Mouse (Mus musculus) C2C12 (cell line): ENCODE data around the gene Pik3r3. TPM values are rescaled to one million over a fixed set of nuclear protein-coding genes. Genes with fewer than 3 reads are reported as not detected.
A peak's percentile ranks its signal among the peaks of the same experiment; 100 is the strongest.
"Not testable (repeated sequence)": the region's sequence is repeated elsewhere in the genome, so short reads cannot be mapped to it uniquely, and the experiment has no call there.

ENCODE experiments used
- H3K27me3 ChIP-seq: one replicate; pipeline ENCODE4 v1.6.1; 2011; ENCODE audit not compliant: control insufficient read depth, insufficient read depth, insufficient read length
- H3K36me3 ChIP-seq: one replicate; pipeline ENCODE4 v1.6.1; 2011; ENCODE audit not compliant: control insufficient read depth, insufficient read depth
- H3K4me3 ChIP-seq: one replicate; pipeline ENCODE4 v1.5.1; 2011; ENCODE audit warnings: mild to moderate bottlenecking, control low read depth; ENCODE audit not compliant: poor library complexity, insufficient read depth, severe bottlenecking
- H3K79me2 ChIP-seq: one replicate; pipeline ENCODE4 v1.6.1; 2011; ENCODE audit not compliant: control insufficient read depth, insufficient read depth
- H3K79me3 ChIP-seq: one replicate; pipeline ENCODE4 v1.6.1; 2011; ENCODE audit warnings: low read depth, control low read depth
- H3ac ChIP-seq: one replicate; pipeline ENCODE3; 2011; ENCODE audit warnings: low read depth; ENCODE audit not compliant: control insufficient read depth, insufficient read length
- CEBPB ChIP-seq: IDR thresholded peaks from one replicate; pipeline ENCODE4 v1.6.1; 2011; ENCODE audit warnings: low read depth, mild to moderate bottlenecking, control low read depth, moderate library complexity
- CTCF ChIP-seq: IDR thresholded peaks from one replicate; pipeline ENCODE4 v1.5.1; 2011; ENCODE audit not compliant: control insufficient read depth, insufficient read depth, insufficient read length
- FOSL1 ChIP-seq: IDR thresholded peaks from one replicate; pipeline ENCODE4 v1.8.0; 2011; ENCODE audit warnings: mild to moderate bottlenecking, low read length; ENCODE audit not compliant: poor library complexity, insufficient read depth, severe bottlenecking
- MAX ChIP-seq: IDR thresholded peaks from one replicate; pipeline ENCODE4 v1.6.1; 2011; ENCODE audit warnings: mild to moderate bottlenecking, control low read depth
- MYOD1 ChIP-seq: IDR thresholded peaks from one replicate; pipeline ENCODE4 v1.6.1; 2011; ENCODE audit warnings: low read depth; ENCODE audit not compliant: control insufficient read depth, insufficient read length
- MYOG ChIP-seq: IDR thresholded peaks from one replicate; pipeline ENCODE4 v1.6.1; 2011; ENCODE audit not compliant: control insufficient read depth, insufficient read length; ENCODE audit errors: extremely low read depth
- USF1 ChIP-seq: IDR thresholded peaks from one replicate; pipeline ENCODE4 v1.6.1; 2011; ENCODE audit warnings: low read depth, mild to moderate bottlenecking, control low read depth, moderate library complexity
- polyA plus RNA-seq: library from polyadenylated mRNA; unstranded; fragments of >200 nt; fragmentation: generic; extraction: Trizol; gene quantifications from one replicate; pipeline ENCODE4 v1.2.1, GENCODE M21; 2012; ENCODE audit warnings: missing spikeins

Pik3r3 gene
- polyA plus RNA-seq, 1 experiment: 6.0 TPM

DNA sequence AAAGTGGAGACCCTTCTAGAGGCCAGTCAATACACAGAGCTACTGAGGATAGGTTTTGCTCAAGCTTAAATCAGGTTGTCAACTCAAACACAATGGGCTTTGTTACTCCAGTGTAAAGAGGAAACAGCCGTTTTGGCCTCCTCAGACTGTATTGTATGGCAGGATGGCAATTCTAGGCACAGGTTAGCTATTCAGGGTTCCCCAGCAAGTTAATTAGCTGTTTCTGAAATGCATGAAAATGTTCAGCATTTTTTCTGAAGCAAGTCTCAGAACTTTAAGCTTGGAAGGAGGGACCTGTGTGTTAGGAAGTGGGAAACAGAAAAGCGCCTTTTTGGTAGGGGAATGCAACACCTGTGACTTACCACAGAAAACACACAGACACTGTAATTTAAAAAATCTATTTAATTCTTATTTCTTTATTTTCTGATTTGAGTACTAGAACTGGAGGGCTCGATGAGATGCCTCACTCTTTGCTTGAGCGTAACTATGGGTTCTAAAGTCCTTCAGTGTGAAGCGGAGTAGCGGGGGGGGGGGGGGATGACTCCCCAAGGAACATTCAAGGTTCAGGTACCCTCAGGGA lies 1.3 kb upstream of the Pik3r3 start:
- no peaks in the 10 kb centered on the region for H3K36me3 ChIP-seq
- H3K79me3 ChIP-seq: peaks cover 4% of the 10 kb centered on the region
- H3K27me3 ChIP-seq: no peaks in the 10 kb centered on the region
- peak overlapping the region; percentile 85 for H3ac ChIP-seq
- no peak for TF ChIP-seq MYOG
- TF ChIP-seq CTCF: no peak
- no peak for TF ChIP-seq FOSL1
- no peak for TF ChIP-seq MYOD1
- no peak for TF ChIP-seq MAX
- TF ChIP-seq USF1: no peak
- TF ChIP-seq CEBPB: no peak
- peak overlapping the region; percentile 66 for H3K4me3 ChIP-seq
- H3K79me2 ChIP-seq: peaks cover 34% of the 10 kb centered on the region

DNA sequence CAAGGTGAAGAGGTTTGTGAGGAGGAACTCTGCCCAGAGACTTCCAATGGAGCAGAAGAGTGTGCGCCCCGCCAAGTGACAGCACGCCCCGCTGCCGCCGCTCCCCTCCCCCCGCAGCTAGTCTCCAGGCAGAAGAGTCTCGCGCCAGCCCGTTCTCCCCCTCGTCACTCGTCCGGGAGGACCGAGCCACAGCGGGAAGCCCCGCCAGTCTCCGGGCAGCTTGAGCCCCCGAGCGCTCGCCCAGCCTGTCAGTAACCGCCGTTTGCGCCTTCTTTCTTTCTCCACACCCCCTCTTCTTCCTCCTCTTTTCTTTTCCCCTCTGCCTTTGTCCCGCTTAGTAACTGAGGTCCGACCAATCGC lies 658 bp upstream of the Pik3r3 start:
- H3K36me3 ChIP-seq: no peaks in the 10 kb centered on the region
- peak overlapping the region; percentile 66 for H3K4me3 ChIP-seq
- peaks cover 4% of the 10 kb centered on the region for H3K79me3 ChIP-seq
- H3ac ChIP-seq: peak overlapping the region; percentile 85
- peaks cover 40% of the 10 kb centered on the region for H3K79me2 ChIP-seq
- H3K27me3 ChIP-seq: no peaks in the 10 kb centered on the region
- no peak for TF ChIP-seq MAX
- TF ChIP-seq USF1: no peak
- no peak for TF ChIP-seq CEBPB
- no peak for TF ChIP-seq CTCF
- TF ChIP-seq MYOG: no peak
- no peak for TF ChIP-seq FOSL1

DNA sequence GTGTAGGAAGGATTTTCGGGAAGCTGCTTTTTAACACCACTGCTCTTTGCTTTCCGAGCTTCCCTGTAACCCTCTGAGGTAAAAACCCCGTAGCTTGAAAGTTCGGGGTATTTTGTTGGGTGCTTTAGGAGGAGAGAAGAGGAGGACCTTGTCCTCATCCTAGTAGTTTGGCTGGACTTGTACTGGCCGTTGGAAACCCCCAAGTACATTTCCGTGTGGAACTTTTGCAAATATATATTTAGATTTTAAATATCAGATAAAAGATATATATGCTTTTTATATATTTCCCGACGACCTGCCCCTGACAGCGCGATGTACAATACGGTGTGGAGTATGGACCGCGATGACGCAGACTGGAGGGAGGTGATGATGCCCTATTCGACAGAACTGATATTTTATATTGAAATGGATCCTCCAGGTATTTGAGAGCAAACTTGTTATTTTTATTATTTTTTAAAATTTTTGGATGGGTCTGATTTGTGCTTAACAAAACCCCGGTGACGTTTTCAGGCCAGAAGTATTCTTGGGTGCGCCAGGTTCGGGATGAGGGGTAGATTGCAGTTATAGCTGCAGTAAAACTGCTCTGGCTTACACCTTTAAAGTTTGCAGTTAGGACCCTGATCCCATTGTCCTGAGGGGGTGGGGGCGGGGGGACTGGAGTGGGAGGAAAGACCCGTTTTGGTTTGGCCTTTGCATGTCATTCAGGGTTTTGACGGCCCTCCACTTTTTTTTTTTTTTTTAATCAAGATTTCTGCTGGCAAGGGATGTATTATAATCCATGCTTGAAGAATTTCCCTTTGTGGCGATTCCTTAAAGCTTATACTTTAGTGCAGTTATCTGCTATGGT lies 801 bp downstream of the Pik3r3 start:
- Histone ChIP-seq H3K4me3 (peak overlapping the region; percentile 66), H3K27me3 (no peaks in the 10 kb centered on the region), H3K79me2 (peaks cover 42% of the 10 kb centered on the region), H3K79me3 (peaks cover 7% of the 10 kb centered on the region), H3K36me3 (no peaks in the 10 kb centered on the region), H3ac (peak overlapping the region; percentile 79)
- TF ChIP-seq MYOG: no peak

DNA sequence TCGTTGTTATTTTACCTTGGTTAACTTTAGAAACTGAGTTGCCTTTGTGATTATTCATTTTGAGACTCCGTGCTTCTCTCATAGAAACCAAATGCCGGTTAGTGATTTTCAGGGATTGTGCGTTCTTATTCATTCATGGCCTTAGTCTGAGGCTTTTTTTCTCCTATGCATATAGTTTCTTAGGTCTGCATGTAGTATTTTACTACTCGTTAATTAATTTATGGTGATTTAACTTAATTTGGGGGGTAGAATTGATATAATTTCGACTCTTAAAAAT lies 1.4 kb downstream of the Pik3r3 start:
- Histone ChIP-seq H3K79me2 (peaks cover 42% of the 10 kb centered on the region), H3K4me3 (peak overlapping the region; percentile 66), H3K36me3 (no peaks in the 10 kb centered on the region), H3ac (no peak overlapping the region), H3K27me3 (no peaks in the 10 kb centered on the region), H3K79me3 (peaks cover 9% of the 10 kb centered on the region)
- TF ChIP-seq FOSL1: no peak
- TF ChIP-seq USF1: no peak
- no peak for TF ChIP-seq MYOD1
- TF ChIP-seq CTCF: no peak
- TF ChIP-seq CEBPB: no peak
- no peak for TF ChIP-seq MAX
- TF ChIP-seq MYOG: no peak

DNA sequence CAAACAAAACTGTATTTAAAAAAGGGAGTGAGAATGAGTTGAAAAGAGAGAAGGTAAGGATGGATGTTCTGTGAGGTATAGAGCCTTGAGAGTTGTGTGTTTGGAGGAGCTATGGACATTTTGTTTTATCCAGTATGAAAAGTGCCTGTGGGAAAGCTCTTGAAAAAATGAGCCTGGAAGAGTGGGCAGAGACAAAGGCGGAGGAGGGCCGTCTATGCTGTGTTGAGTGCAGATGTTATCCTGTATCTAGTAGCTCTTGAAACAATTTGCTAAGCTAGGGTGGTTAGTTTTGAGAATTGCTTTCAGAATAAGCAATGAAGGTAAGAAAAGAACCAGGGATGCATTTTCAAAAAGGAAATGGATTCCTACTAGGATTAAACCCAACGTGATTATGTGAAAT lies 22.0 kb downstream of the Pik3r3 start:
- Histone ChIP-seq H3ac (no peak overlapping the region), H3K27me3 (no peaks in the 10 kb centered on the region), H3K79me2 (no peaks in the 10 kb centered on the region), H3K79me3 (no peaks in the 10 kb centered on the region), H3K36me3 (peaks cover 4% of the 10 kb centered on the region), H3K4me3 (no peak overlapping the region)
- TF ChIP-seq FOSL1: no peak
- TF ChIP-seq USF1: no peak
- TF ChIP-seq CTCF: no peak
- no peak for TF ChIP-seq CEBPB
- no peak for TF ChIP-seq MAX

DNA sequence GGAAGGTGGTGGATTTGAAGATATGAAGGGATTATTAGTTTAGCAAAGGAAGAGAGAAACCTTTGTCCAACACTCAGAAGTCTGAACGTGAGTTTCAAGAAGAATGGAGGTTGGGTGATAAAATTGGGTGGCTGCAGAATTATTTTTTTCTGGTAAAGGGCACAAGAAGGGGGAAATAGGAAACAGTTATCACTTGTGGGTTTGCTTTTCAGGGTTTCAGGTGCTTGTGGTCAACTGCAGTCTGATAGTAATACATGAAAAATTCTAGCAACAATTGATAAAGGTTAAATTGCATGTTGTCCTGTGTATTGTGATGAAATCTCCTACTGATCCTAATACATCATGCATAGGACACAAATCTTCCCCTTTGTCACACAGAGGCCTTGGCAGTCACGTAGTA lies 22.8 kb downstream of the Pik3r3 start:
- H3K4me3 ChIP-seq: no peak overlapping the region
- TF ChIP-seq MAX (no peak), MYOG (no peak), FOSL1 (no peak), CEBPB (no peak), CTCF (no peak), USF1 (no peak), MYOD1 (no peak)
- no peaks in the 10 kb centered on the region for H3K79me3 ChIP-seq
- H3K36me3 ChIP-seq: peaks cover 4% of the 10 kb centered on the region
- H3K27me3 ChIP-seq: no peaks in the 10 kb centered on the region
- H3ac ChIP-seq: no peak overlapping the region
- no peaks in the 10 kb centered on the region for H3K79me2 ChIP-seq

DNA sequence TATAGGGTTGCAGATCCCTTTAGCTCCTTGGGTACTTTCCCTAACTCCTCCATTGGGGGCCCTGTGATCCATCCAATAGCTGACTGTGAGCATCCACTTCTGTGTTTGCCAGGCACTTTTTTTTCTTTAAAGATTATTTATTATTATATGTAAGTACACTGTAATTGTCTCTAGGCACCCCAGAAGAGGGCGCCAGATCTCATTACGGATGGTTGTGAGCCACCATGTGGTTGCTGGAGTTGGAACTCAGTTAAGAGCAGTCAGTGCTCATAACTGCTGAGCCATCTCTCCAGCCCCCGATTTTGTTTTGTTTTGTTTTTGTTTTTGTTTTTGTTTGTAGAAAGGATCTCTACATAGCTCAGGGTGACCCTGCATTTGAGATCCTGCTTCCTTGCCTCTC lies 24.5 kb downstream of the Pik3r3 start:
- not testable (repeated sequence) for H3K27me3 ChIP-seq, H3K4me3 ChIP-seq, H3K79me3 ChIP-seq, H3K79me2 ChIP-seq, H3ac ChIP-seq, H3K36me3 ChIP-seq
